In the genomic region with DNA sequence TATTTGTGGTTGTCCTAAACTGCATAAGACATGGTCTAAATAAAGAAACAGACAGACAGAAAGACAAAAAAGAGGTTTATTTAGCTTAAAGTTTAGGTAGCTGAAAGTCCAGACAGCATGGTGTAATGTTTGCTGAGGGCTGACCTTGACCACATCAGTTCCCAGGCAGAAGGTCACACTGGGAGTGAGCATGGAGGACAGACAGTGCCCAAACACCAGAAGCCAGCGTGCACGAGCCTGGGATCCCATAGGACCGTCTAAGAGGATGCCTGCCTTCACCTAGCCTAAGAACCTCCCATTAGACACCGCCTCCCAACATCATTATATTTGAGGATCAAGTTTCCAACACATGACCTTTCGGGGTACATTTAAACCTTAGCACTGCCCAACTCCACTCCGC, we compare ENCODE assay signal across 24 mouse cellular contexts. TPM values are rescaled to one million over a fixed set of nuclear protein-coding genes. Genes with fewer than 3 reads are reported as not detected.
DNase-seq lines count a peak whose midpoint lies in the region; ATAC-seq and TF ChIP-seq lines count a peak whose summit lies in the region.
"Had no signal": no experiment of that assay in that cellular context is flagged by ENCODE, and none has a peak within 500 bp of the region (broad histone marks: within the 10 kb centered on the region; RNA-seq: fewer than 3 reads in every experiment).

No protein-coding gene starts in this region.

- H3K27ac ChIP-seq in liver, embryonic 13.5 days: no peak overlapping the region
- no peak overlapping the region for H3K27ac ChIP-seq in liver, embryonic 12.5 days
- H3K27ac ChIP-seq in ES-Bruce4 (ENCODE audit: insufficient read depth, low read length): no peak overlapping the region
- H3K27ac ChIP-seq in liver, embryonic 16.5 days (ENCODE audit: low read length): no peak overlapping the region
- no peak overlapping the region for H3K27ac ChIP-seq in neural tube, embryonic 15.5 days (replicated peaks)
- H3K27ac ChIP-seq: embryonic facial prominence, embryonic 10.5 days; embryonic facial prominence, embryonic 12.5 days; forebrain, embryonic 13.5 days; forebrain, embryonic 15.5 days had no signal

- TF ChIP-seq POLR2A in ES-Bruce4 (IDR thresholded peaks at IDR 0.05; ENCODE audit: insufficient read depth, low read length): no peak

- ATAC-seq in liver, embryonic 13.5 days (ENCODE audit: low read depth): peak; percentile 63; the same call in 1 of the 2 replicates
- ATAC-seq in liver, embryonic 12.5 days: no peak
- peak; percentile 84 for ATAC-seq in liver, embryonic 16.5 days (ENCODE audit: low read depth)
- ATAC-seq in neural tube, embryonic 15.5 days (ENCODE audit: low FRiP score): no peak
- ATAC-seq: activated CD4-positive, CD25-positive, alpha-beta regulatory T cell, adult 4 months; forebrain, embryonic 13.5 days; forebrain, embryonic 15.5 days; Patski had no signal

- no peak overlapping the region for H3K4me3 ChIP-seq in liver, embryonic 13.5 days (replicated peaks)
- no peak overlapping the region for H3K4me3 ChIP-seq in liver, embryonic 12.5 days
- H3K4me3 ChIP-seq in ES-Bruce4 (ENCODE audit: low read depth, low read length): peak overlapping the region; percentile 18; the same call in 1 of the 2 replicates
- H3K4me3 ChIP-seq in liver, embryonic 16.5 days (ENCODE audit: low read depth, low read length): no peak overlapping the region
- H3K4me3 ChIP-seq in neural tube, embryonic 15.5 days (replicated peaks): no peak overlapping the region
- H3K4me3 ChIP-seq: embryonic facial prominence, embryonic 10.5 days; embryonic facial prominence, embryonic 12.5 days; forebrain, embryonic 13.5 days; forebrain, embryonic 15.5 days had no signal

- no peaks in the 10 kb centered on the region for H3K9me3 ChIP-seq in liver, embryonic 13.5 days (replicated peaks)
- no peaks in the 10 kb centered on the region for H3K9me3 ChIP-seq in liver, embryonic 12.5 days (replicated peaks)
- H3K9me3 ChIP-seq in ES-Bruce4 (replicated peaks; ENCODE audit: control insufficient read depth, insufficient read depth, low read length, poor library complexity, severe bottlenecking): no peaks in the 10 kb centered on the region
- no peaks in the 10 kb centered on the region for H3K9me3 ChIP-seq in liver, embryonic 16.5 days (replicated peaks; ENCODE audit: control insufficient read depth, low read length)
- no peaks in the 10 kb centered on the region for H3K9me3 ChIP-seq in neural tube, embryonic 15.5 days (replicated peaks)
- H3K9me3 ChIP-seq: embryonic facial prominence, embryonic 10.5 days; embryonic facial prominence, embryonic 12.5 days; forebrain, embryonic 13.5 days; forebrain, embryonic 15.5 days; G1E had no signal

- TF ChIP-seq CTCF in ES-Bruce4 (IDR thresholded peaks at IDR 0.05; ENCODE audit: low read depth, low read length): no peak

- H3K36me3 ChIP-seq in liver, embryonic 13.5 days: no peaks in the 10 kb centered on the region
- H3K36me3 ChIP-seq in liver, embryonic 12.5 days: no peaks in the 10 kb centered on the region
- no peaks in the 10 kb centered on the region for H3K36me3 ChIP-seq in ES-Bruce4 (ENCODE audit: control insufficient read depth, insufficient read depth, low read length, poor library complexity, severe bottlenecking)
- H3K36me3 ChIP-seq in liver, embryonic 16.5 days (ENCODE audit: control insufficient read depth, insufficient read depth): no peaks in the 10 kb centered on the region
- H3K36me3 ChIP-seq in neural tube, embryonic 15.5 days: no peaks in the 10 kb centered on the region
- H3K36me3 ChIP-seq: embryonic facial prominence, embryonic 10.5 days; embryonic facial prominence, embryonic 12.5 days; forebrain, embryonic 15.5 days; G1E had no signal

- no peaks in the 10 kb centered on the region for H3K27me3 ChIP-seq in liver, embryonic 13.5 days
- H3K27me3 ChIP-seq in liver, embryonic 12.5 days (replicated peaks): no peaks in the 10 kb centered on the region
- no peaks in the 10 kb centered on the region; the same call in 1 of the 2 replicates for H3K27me3 ChIP-seq in ES-Bruce4 (ENCODE audit: control insufficient read depth, insufficient read depth, low read length, poor library complexity, severe bottlenecking)
- no peaks in the 10 kb centered on the region for H3K27me3 ChIP-seq in liver, embryonic 16.5 days (ENCODE audit: control insufficient read depth, insufficient read depth, low read depth, low read length)
- no peaks in the 10 kb centered on the region for H3K27me3 ChIP-seq in neural tube, embryonic 15.5 days (replicated peaks)
- H3K27me3 ChIP-seq: embryonic facial prominence, embryonic 12.5 days; forebrain, embryonic 13.5 days; forebrain, embryonic 15.5 days had no signal

- H3K4me1 ChIP-seq in liver, embryonic 13.5 days (replicated peaks): no peaks in the 10 kb centered on the region
- H3K4me1 ChIP-seq in liver, embryonic 12.5 days: 0 out of 2 replicates have a peak, but pooled peaks cover 3% of the 10 kb centered on the region
- no peaks in the 10 kb centered on the region for H3K4me1 ChIP-seq in ES-Bruce4 (ENCODE audit: control insufficient read depth, insufficient read depth, low read length)
- no peaks in the 10 kb centered on the region for H3K4me1 ChIP-seq in liver, embryonic 16.5 days (ENCODE audit: control insufficient read depth, low read depth, low read length)
- H3K4me1 ChIP-seq in neural tube, embryonic 15.5 days: no peaks in the 10 kb centered on the region
- H3K4me1 ChIP-seq: forebrain, embryonic 13.5 days; forebrain, embryonic 15.5 days had no signal

- no peak for DNase-seq in liver, embryonic 13.5 days
- no peak for DNase-seq in thymus, postnatal 4 days
- DNase-seq: adrenal gland, adult 8-10 months; adrenal gland, postnatal 14 days; adrenal gland, postnatal 36 days; cerebellum, adult 11-12 months; cerebellum, adult 2 months; cerebellum, adult 9-10 months; cerebellum, postnatal 10 days; cerebellum, postnatal 25 days had no signal

- H3K4me2 ChIP-seq in liver, embryonic 13.5 days: no peak overlapping the region
- no peak overlapping the region for H3K4me2 ChIP-seq in liver, embryonic 12.5 days
- no peak overlapping the region for H3K4me2 ChIP-seq in liver, embryonic 16.5 days (ENCODE audit: low read depth, low read length)
- no peak overlapping the region for H3K4me2 ChIP-seq in neural tube, embryonic 15.5 days
- H3K4me2 ChIP-seq: embryonic facial prominence, embryonic 12.5 days; forebrain, embryonic 13.5 days; forebrain, embryonic 15.5 days had no signal

- no peak for TF ChIP-seq EP300 in ES-Bruce4 (IDR thresholded peaks at IDR 0.05; ENCODE audit: insufficient read depth, low read depth, low read length)

- WGBS in liver, embryonic 13.5 days (ENCODE audit: insufficient replicate concordance): 58% methylated on average over 6 of the region's 6 CpGs
- WGBS in liver, embryonic 12.5 days (ENCODE audit: insufficient replicate concordance): 67% methylated on average over 6 of the region's 6 CpGs
- WGBS in liver, embryonic 16.5 days (ENCODE audit: insufficient replicate concordance): 46% methylated on average over 6 of the region's 6 CpGs
- WGBS in neural tube, embryonic 15.5 days: 85% methylated on average over 6 of the region's 6 CpGs

- H3K9ac ChIP-seq in liver, embryonic 13.5 days: no peak overlapping the region
- no peak overlapping the region for H3K9ac ChIP-seq in liver, embryonic 12.5 days
- H3K9ac ChIP-seq in ES-Bruce4 (ENCODE audit: low read depth, poor library complexity, severe bottlenecking): no peak overlapping the region
- no peak overlapping the region for H3K9ac ChIP-seq in liver, embryonic 16.5 days (ENCODE audit: low read depth, low read length)
- H3K9ac ChIP-seq in neural tube, embryonic 15.5 days (replicated peaks): no peak overlapping the region
- H3K9ac ChIP-seq: embryonic facial prominence, embryonic 12.5 days; forebrain, embryonic 13.5 days; forebrain, embryonic 15.5 days had no signal

RNA-seq across cellular contexts. Expression of a gene that starts 9.4 kb away (rescaled TPM):
- polyA plus RNA-seq in liver, embryonic 13.5 days (2015; fragmentation: Nextera tagmentation; extraction: Ambion mirVana): not detected in 2 replicates
- polyA plus RNA-seq in liver, embryonic 12.5 days (2016; fragmentation: Nextera tagmentation; extraction: Ambion mirVana): not detected in 2 replicates
- polyA plus RNA-seq in ES-Bruce4 (2011; ENCODE audit: insufficient read depth, insufficient read length, low read depth, missing spikeins): not detected in 2 replicates
- not detected in 2 replicates for polyA plus RNA-seq in liver, embryonic 16.5 days (2015; fragmentation: Nextera tagmentation; extraction: Ambion mirVana)
- polyA plus RNA-seq in neural tube, embryonic 15.5 days (2015; fragmentation: Nextera tagmentation; extraction: Ambion mirVana): not detected in 2 replicates
- polyA plus RNA-seq: activated CD4-positive, CD25-positive, alpha-beta regulatory T cell, adult 4 months; C2C12; cortical plate, adult 2 months; embryonic facial prominence, embryonic 10.5 days; forebrain, embryonic 11.5 days; forebrain, embryonic 13.5 days; forebrain, embryonic 15.5 days; G1E; Patski had no signal

RNA-seq across cellular contexts. Expression of a gene that starts 31.7 kb away (rescaled TPM):
- 0.05 and 0.29 TPM in 2 replicates for polyA plus RNA-seq in liver, embryonic 13.5 days (2015; fragmentation: Nextera tagmentation; extraction: Ambion mirVana)
- 0.04 and 0.08 TPM in 2 replicates for polyA plus RNA-seq in liver, embryonic 12.5 days (2016; fragmentation: Nextera tagmentation; extraction: Ambion mirVana)
- 0.19 TPM in 1 of 2 replicates, not detected in the other for polyA plus RNA-seq in ES-Bruce4 (2011; ENCODE audit: insufficient read depth, insufficient read length, low read depth, missing spikeins)
- 0.13 and 0.31 TPM in 2 replicates for polyA plus RNA-seq in liver, embryonic 16.5 days (2015; fragmentation: Nextera tagmentation; extraction: Ambion mirVana)
- polyA plus RNA-seq in neural tube, embryonic 15.5 days (2015; fragmentation: Nextera tagmentation; extraction: Ambion mirVana): 11.9 and 12.7 TPM in 2 replicates
- polyA plus RNA-seq: C2C12, G1E had no signal

RNA-seq across cellular contexts. Expression of a gene that starts 44.8 kb away (rescaled TPM):
- polyA plus RNA-seq in liver, embryonic 13.5 days (2015; fragmentation: Nextera tagmentation; extraction: Ambion mirVana): 96.0 and 123 TPM in 2 replicates
- 114 and 115 TPM in 2 replicates for polyA plus RNA-seq in liver, embryonic 12.5 days (2016; fragmentation: Nextera tagmentation; extraction: Ambion mirVana)
- polyA plus RNA-seq in ES-Bruce4 (2011; ENCODE audit: insufficient read depth, insufficient read length, low read depth, missing spikeins): 159 and 181 TPM in 2 replicates
- polyA plus RNA-seq in liver, embryonic 16.5 days (2015; fragmentation: Nextera tagmentation; extraction: Ambion mirVana): 62.3 and 66.5 TPM in 2 replicates
- 221 and 227 TPM in 2 replicates for polyA plus RNA-seq in neural tube, embryonic 15.5 days (2015; fragmentation: Nextera tagmentation; extraction: Ambion mirVana)

RNA-seq across cellular contexts. Expression of a gene that starts 47.1 kb away (rescaled TPM):
- not detected in 2 replicates for polyA plus RNA-seq in liver, embryonic 13.5 days (2015; fragmentation: Nextera tagmentation; extraction: Ambion mirVana)
- not detected in 2 replicates for polyA plus RNA-seq in liver, embryonic 12.5 days (2016; fragmentation: Nextera tagmentation; extraction: Ambion mirVana)
- not detected in 2 replicates for polyA plus RNA-seq in ES-Bruce4 (2011; ENCODE audit: insufficient read depth, insufficient read length, low read depth, missing spikeins)
- not detected in 2 replicates for polyA plus RNA-seq in liver, embryonic 16.5 days (2015; fragmentation: Nextera tagmentation; extraction: Ambion mirVana)
- 0.61 and 0.77 TPM in 2 replicates for polyA plus RNA-seq in neural tube, embryonic 15.5 days (2015; fragmentation: Nextera tagmentation; extraction: Ambion mirVana)
- polyA plus RNA-seq: activated CD4-positive, CD25-positive, alpha-beta regulatory T cell, adult 4 months; C2C12; embryonic facial prominence, embryonic 10.5 days; embryonic facial prominence, embryonic 12.5 days; forebrain, embryonic 11.5 days; forebrain, embryonic 13.5 days; G1E; Patski had no signal

Comparison
In these comparisons a context has a peak if more than half of its experiments do, and no peak if none do; other contexts are left out.
1. ATAC-seq: peak in liver, embryonic 13.5 days (single experiment) and liver, embryonic 16.5 days (single experiment); none in liver, embryonic 12.5 days (single experiment) and neural tube, embryonic 15.5 days (single experiment).